Mouse (Mus musculus): Measurements from ENCODE around the gene Cyp2t4.

Cyp2t4 gene

GRCm38 (mm10) chr7:27161744-27162143 is 8.2 kb downstream of the Cyp2t4 start:
- DNase-seq, result no peak

GRCm38 (mm10) chr7:27162780-27163449 is 9.4 kb downstream of the Cyp2t4 start:
- DNase-seq, result no peak

- no peak for DNase-seq
These were observed 9.9 kb downstream of the Cyp2t4 start for GRCm38 (mm10) chr7:27163450-27163805.

- no peak for DNase-seq
These were observed 10.8 kb downstream of the Cyp2t4 start for GRCm38 (mm10) chr7:27164112-27164947.

- peak in 1 of 2 experiments; percentile 42 for DNase-seq
These were observed 11.6 kb downstream of the Cyp2t4 start for GRCm38 (mm10) chr7:27165007-27165655.

- no peak for DNase-seq
These were observed 12.2 kb downstream of the Cyp2t4 start for GRCm38 (mm10) chr7:27165696-27166095.

GRCm38 (mm10) chr7:27166229-27166613 is 12.7 kb downstream of the Cyp2t4 start:
- DNase-seq, result peak; percentile 89 to 92

GRCm38 (mm10) chr7:27166614-27167474 is 13.3 kb downstream of the Cyp2t4 start, which contains the start of gene Egln2:
Gene Egln2, minus strand, starts transcription at chr7:27166802.
- DNase-seq, result peak; percentile 95 to 97

- DNase-seq, result no peak
These were observed 14.1 kb downstream of the Cyp2t4 start for GRCm38 (mm10) chr7:27167475-27168094.

GRCm38 (mm10) chr7:27168371-27168770 is 14.9 kb downstream of the Cyp2t4 start:
- DNase-seq, result no peak

GRCm38 (mm10) chr7:27170981-27171380 is 17.5 kb downstream of the Cyp2t4 start:
- no peak for DNase-seq

GRCm38 (mm10) chr7:27174496-27174895 is 21.0 kb downstream of the Cyp2t4 start:
- DNase-seq, result no peak

- DNase-seq, result no peak
These were observed 21.4 kb downstream of the Cyp2t4 start for GRCm38 (mm10) chr7:27174896-27175295.

- DNase-seq, result no peak
These were observed 24.4 kb downstream of the Cyp2t4 start for GRCm38 (mm10) chr7:27177942-27178323.

GRCm38 (mm10) chr7:27178324-27179216 is 25.1 kb downstream of the Cyp2t4 start, which contains the start of gene Rab4b:
Gene Rab4b, minus strand, starts transcription at chr7:27178896.
- DNase-seq, result peak; percentile 100

GRCm38 (mm10) chr7:27179217-27179918 is 25.9 kb downstream of the Cyp2t4 start:
- DNase-seq, result no peak

- peak; percentile 67 to 74 for DNase-seq
These were observed 26.5 kb downstream of the Cyp2t4 start for GRCm38 (mm10) chr7:27180036-27180435.

- peak; percentile 50 to 71 for DNase-seq
These were observed 27.6 kb downstream of the Cyp2t4 start, which contains the start of the genes Gm21983 and Mia for GRCm38 (mm10) chr7:27180837-27181695. Gene Gm21983, minus strand, starts transcription at chr7:27181086. Gene Mia, minus strand, starts transcription at chr7:27181157.

- no peak for DNase-seq
These were observed 29.0 kb downstream of the Cyp2t4 start for GRCm38 (mm10) chr7:27182498-27182897.
